Mouse (Mus musculus) 3134 (cell line): ENCODE data around the gene Ptrh1.

Experiments
- DNase-seq: peaks from one replicate; pipeline ENCODE4 v3.0.0-alpha.2; 2011; ENCODE audit warnings: low spot score; ENCODE audit not compliant: insufficient read length; ENCODE audit errors: extremely low read depth

Gene Ptrh1

DNA sequence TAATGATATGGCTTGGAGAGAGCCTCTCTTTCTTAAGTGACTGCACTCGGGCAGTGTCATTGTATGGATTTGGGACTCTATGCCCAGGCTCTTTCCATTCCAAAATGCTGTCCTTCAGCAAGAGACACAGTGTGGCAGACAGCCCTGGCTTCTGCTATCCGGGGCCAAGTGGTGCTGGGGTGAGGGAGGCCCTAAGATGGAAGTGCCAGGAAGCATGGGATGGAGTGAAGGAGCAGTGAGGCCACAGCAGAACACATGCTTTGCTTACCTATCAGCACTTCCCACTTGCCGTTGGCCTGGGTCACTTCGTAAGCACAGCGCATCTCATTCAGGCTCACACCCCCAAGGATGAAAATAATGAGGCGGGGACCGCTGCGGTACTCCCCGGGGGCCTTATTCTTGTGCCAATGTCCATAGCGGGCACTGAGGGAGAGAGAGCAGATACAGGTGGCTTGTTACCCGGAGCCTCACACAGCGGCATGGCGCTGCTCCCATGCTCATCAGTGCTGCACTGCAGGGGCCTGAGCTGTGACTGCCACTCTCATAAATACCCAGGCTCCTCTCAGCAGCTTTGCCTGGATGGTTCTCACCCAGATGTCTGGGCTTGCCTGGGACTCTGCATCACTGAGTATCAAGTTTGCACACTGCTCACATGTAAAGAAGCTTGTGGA, 20.3 kb downstream of the Ptrh1 start:
- no peak for DNase-seq

DNA sequence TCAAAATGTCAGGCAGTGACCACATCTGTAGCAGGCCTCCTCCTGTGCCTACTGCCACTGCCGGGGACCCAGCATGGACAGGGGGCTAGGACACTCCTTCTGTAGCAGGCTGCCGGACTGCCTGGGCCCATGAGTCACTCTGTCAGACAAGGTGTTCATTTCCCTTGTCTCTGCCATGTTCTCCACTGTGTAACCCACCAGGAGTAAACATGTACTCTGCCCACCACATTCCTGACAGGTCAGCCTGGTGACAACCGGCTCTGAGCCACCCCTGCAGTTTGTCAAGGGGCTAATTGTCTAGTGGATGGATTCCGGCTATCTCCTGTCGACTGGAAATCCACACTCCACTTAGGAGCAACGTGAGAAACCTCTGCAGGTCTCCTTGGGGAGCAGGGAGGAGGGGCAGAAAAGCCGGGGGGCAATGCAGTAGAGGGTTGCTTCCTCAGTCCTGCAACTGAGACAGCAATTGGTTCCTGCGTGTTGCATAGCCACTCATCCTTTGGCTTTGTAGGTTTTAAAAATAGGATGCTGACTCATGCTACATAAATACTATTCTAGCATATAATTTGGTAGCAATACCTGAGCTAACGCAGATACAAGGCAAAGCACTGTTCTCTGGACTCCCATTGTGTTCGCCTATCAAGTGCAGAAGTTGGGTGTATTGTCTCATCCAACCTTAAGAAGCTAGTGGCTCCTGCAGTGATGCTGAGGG, 22.8 kb downstream of the Ptrh1 start:
- DNase-seq: no peak

DNA sequence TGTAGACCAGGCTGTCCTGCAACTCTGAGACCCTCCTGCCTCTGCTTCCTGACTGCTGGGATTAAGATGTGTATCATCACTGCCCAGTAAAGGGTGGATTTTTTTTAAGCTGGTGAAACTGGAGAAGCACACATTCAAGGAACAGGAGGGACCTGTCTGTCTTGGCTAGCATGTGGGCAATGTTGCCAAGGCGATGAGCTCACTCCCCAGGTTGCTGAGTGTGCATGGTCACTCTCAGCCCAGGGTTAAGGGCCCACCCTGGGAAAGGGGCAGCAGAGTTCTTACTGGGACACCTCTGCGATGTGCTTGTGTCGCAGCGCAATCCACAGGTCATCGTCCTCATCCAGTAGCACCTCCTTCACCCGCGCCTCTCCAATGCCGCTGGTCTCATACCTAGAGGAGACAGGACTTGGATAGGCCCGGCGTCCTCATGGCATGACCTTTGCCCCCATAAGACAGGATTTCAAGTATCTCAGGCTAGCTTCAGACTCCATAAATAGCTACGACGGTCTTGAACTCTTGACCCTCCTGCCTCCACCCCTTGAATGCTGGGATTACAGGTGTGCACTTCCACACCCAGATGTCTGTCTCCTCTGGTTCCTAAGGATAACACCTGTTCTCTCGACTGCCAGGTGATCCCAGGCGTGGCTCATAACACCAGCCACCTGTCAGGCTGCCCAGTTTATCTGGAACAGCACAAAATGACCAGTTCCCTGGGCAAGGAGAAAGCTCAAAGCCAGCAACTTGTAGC, 33.4 kb downstream of the Ptrh1 start:
- no peak for DNase-seq

GRCm38 (mm10) chr2:32811959-32812358, 36.4 kb downstream of the Ptrh1 start:
- DNase-seq: no peak

GRCm38 (mm10) chr2:32816497-32816896, 40.9 kb downstream of the Ptrh1 start:
- DNase-seq: no peak

- DNase-seq: no peak
Observed at GRCm38 (mm10) chr2:32816946-32817581, 41.5 kb downstream of the Ptrh1 start.

DNA sequence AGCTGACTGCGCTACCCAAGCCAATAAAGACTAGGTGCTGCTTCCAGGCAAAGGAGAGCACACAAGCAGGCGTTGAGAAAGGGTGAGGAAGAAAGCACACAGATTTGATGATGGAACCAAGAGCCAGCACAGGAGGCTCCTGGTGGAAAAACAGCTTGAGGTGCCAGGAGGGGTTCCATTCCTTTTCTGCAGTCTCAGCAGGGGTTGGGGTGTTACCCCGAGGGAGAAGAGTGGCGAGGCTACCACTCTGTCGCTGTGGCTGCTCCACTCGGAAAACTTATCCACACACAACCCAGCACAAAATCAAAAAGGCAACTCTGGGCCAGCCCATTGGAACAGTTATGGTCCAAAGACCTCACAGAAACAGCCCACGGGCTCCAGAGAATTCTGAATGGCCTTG, 42.0 kb downstream of the Ptrh1 start:
- no peak for DNase-seq

DNA sequence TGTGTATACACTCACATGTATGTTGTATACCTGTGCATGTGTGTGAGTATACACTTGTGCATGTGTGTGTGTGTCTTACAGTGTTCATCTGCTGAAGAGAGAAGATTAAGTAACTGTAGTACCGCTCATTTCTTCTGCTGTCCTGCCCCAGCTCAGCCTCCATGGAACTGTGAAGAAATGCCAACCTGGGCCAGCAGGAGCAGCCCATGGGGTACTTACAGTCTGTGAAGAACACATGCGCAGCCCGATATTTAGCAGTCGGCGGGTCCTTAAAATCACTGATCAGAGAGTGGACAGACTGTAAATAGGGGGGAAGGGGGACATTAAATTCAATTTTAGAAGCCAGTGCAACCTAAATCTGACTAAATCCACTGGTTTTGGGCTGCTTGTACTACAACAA, 42.6 kb downstream of the Ptrh1 start:
- no peak for DNase-seq

GRCm38 (mm10) chr2:32821041-32821802, 45.6 kb downstream of the Ptrh1 start:
- no peak for DNase-seq

DNA sequence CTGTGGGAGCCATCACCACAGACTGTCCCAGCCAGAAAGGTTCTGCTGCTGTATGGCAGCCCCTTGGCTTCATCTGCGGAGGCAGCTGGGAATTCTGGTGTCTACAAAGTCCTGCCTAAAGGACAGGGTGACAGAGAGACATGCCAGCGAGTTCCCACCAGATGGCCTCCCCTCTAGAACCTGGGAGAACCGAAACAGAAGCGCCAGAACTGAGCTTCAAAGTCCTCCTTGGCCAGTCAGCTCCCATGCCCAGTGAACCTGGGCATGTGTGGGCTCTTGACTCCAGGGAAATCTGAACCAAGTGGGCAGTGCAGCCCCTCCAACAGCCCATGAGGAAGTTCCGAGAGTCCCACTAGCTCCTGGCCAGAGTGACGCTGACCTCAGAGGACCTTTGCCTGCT, 47.1 kb downstream of the Ptrh1 start:
- no peak for DNase-seq

DNA sequence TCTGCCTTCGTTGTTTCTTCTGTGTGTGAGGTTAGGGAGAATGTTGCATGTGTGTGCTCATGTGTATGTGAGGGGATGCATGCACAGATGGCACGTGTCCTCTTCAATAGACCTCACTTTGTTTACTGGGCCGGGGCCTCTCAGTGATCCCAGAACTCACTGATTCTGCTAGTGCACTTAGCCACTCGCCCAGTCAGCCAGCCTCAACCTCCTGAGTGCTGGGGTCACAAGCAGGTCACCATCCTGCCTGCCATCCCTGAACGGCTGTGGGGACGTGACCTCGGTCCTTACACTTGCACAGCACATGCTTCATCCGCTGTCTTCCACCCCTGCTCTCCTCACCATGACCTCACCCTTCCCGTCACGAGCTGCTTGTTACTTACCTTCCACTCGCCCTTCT, 47.6 kb downstream of the Ptrh1 start:
- no peak for DNase-seq

- no peak for DNase-seq
Observed at GRCm38 (mm10) chr2:32823579-32824154, 48.1 kb downstream of the Ptrh1 start.

- DNase-seq: no peak
Observed at GRCm38 (mm10) chr2:32824181-32824580, 48.6 kb downstream of the Ptrh1 start.

- no peak for DNase-seq
Observed at GRCm38 (mm10) chr2:32824778-32825177, 49.2 kb downstream of the Ptrh1 start.

DNA sequence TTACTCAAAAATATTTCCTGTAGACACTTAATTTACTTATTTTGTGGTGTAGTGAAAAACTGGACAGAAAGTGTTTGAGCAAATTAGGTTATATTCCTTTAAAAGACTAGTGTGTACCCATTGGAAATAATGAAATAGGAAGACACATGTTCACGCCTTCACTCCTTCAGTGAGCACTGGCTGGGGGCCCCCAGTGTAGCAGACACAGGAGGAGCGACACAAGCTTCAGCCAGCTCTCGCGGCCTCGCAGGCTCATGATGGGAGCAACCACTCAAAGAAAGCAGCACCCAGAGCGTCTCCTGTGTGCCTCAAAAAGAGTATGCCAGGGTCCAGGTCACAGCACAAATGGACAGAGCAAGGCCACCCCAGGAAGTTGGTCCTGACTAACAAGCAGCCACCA, 50.2 kb downstream of the Ptrh1 start:
- no peak for DNase-seq
